Mouse (Mus musculus) cerebellum, adult 11-12 months (tissue): ENCODE results near the gene Setd1b.
"Not testable (repeated sequence)": the region's sequence is repeated elsewhere in the genome, so short reads cannot be mapped to it uniquely, and the experiment has no call there.

Source experiments
- DNase-seq: peaks from one replicate; pipeline ENCODE4 v3.0.0; 2022

Setd1b gene

DNA sequence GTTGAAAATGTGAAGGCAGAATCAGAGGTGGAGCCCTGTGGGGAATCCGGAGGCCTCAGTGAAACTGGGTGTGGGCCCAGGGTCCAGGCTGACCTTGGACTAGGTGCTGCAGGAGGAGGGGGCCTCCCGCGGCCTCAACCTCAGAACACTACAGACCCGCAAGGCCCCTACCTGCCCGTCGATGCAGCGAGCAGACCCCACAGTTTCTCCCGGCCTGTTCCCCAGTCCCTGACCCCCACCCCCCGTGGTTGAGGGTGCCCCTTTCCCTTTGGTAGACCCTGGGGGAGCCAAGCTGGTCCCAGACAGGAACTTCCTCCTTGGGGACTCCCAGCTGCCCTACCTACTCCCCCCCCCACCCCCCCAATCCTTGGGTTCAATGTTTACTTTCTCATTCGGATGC is 24.4 kb downstream of the Setd1b start:
- no peak for DNase-seq

DNA sequence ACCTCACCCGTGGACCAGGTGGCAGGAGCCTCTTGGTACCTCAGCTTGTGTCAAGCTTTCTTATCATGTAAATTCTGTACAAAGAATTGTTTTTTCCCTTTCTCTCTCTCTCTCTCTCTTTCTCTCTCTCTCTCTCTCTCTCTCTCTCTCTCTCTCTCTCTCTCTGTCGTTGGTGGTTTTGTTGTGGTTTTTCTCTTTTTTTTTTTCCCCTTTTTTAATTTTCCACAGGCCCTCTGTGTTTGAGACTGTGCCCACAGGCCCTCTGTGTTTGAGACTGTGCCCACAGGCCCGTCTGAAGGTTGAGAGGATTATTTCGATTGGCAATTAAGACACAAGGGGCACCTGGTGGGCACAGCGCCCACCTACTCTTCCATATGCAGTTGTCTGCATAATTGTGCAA is 25.6 kb downstream of the Setd1b start:
- no peak for DNase-seq

DNA sequence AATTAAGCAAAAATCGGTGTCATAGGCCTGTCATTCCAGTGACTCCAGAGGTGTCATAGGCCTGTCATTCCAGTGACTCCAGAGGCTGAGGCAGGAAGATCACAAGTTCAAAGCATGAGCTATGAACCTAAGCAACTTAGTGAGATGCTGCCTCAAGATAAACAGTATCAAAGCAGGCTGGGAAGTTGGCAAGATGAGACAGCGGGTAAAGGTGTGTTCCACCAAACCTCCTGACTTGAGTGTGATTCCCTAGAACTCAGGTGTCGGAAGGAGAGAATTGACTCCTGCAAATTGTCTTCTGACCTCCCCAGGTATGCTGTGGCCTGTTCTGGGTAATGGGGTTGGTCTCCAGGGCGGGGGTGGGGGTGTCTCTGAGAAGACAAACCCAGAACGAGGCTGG is 27.3 kb downstream of the Setd1b start, which contains the start of gene Psmd9:
Psmd9 (plus strand) TSS at position 130 of the 400 bp plus-strand sequence.
- DNase-seq: no peak

DNA sequence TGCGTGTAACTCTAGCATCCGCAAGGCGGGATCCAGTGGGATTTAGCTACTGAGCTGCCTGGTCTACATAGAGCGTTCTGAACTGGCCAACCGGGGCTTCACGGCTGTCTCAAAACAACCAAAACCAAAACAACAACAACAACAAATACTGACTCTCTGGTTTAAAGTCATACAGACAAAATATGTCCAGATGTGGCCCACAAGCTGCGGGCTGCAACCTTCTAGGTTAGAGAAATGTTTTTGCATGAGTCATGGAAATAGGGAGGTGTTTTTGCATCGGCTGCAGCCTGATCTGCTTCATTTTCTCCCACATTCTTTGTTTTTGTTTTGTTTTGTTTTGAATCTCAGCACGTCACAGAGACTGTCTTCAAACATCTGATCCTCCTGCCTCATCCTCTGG is 28.4 kb downstream of the Setd1b start:
- DNase-seq: no peak

DNA sequence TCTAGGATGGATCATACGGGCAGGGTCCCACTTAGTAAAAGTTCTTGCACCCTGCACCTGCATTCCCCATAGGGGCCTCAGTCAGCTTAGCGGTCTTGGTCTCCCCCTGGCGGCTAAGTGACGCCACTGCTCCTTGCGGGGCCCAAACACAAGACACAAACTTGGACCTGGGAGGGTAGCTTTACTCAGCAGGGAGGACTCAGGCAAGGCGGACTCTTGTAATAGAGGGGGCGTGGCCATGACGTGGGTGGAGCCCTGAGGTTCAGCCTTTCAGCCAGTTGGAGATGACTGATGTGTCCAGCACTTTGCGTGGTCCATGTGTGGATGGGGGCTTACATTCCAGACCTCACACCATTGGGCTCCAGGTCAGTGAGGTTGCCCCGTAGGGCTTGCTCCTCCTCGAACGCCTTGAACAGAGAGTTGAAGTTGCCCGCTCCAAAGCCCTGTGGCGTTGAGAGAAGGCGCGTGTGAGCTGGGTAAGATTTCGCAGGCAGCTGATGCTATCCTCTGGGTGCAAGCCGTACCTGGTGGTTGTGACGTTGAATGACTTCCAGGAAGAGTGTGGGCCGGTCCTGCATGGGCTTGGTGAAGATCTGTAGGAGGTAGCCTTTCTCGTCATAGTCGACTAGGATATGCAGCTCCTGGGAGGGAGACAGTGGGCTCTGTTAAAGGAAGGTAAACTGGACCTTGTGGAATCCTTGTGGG is 29.8 kb downstream of the Setd1b start:
- DNase-seq: peak; percentile 70

DNA sequence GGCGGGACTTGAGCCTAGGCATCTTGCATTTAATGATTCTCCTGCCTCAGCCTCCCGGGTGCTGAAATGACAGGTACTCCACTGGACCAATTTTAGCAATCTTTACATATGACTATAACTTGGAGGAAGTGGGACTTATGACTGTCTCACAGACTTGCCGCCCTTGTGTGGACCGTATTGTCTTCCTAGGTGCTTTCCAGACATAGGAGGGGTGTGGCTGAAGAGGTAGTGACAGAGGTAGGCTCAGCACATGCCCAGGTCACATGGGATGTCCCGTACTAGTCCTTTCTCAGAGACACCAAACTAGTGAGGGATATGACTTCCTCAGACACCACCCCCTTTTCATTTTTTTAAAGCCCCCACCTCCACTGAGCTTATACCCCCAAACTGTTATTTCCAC is 36.8 kb downstream of the Setd1b start:
- no peak for DNase-seq

DNA sequence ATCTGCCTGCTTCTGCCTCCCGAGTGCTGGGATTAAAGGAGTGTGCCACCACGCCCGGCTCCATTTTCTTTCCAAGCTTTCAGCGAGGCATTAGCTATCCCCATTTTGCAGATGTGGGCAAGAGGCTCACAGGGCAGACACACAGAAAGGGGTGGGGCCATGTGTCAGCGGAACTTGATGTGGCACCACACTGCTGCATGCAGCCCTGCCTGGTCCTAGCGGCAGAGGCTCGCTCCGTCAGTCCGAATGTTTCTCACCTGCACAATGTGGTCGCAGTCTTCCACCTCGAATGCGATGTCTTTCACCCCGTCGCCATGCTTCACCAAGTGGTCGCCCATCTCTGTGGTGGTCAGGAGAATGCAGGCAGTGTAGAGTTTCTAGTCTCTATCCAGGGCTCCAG is 38.4 kb downstream of the Setd1b start:
- no peak for DNase-seq

DNA sequence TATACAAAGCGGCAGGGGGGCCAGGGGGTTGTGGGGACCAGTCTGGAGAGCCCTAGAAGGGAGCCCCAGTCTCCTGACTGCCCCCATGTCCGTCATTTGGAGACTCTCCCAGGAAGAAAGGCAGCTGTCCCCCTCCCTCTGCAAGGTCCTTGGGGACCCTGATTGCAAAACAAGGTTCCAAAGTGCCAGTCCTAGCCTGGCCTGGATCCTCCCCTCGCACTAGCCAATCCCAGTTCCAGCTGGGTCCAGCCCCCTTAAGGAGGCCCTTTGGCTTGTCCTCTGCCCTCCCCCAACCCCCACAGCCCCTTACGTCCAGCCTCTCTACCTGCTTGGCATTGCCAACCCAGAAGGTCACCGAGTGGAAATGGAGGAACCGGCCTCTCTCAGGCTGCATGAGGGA is 39.5 kb downstream of the Setd1b start:
- DNase-seq: no peak

DNA sequence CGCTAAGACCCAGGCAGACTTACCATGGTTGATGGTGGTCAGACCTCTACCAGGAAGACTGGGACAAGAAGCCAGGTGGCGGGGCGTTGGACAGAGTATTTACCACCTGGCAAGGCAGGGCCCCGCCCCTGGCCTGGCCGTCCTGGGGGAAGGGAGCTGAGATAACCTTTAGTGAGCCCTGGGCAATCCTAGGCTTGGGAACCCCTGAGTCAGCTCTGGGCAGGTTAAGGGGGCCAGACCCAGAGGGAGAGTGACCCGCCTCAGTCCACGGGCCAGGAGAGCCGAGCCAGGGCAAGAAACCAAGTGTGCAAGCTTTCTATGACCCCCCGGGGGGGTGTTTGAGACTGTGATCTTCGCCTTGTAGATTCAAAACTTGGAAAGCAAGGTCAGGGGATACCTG is 40.7 kb downstream of the Setd1b start, which contains the start of gene Hpd:
Hpd (minus strand) TSS at position 77 of the 400 bp plus-strand sequence.
- no peak for DNase-seq

DNA sequence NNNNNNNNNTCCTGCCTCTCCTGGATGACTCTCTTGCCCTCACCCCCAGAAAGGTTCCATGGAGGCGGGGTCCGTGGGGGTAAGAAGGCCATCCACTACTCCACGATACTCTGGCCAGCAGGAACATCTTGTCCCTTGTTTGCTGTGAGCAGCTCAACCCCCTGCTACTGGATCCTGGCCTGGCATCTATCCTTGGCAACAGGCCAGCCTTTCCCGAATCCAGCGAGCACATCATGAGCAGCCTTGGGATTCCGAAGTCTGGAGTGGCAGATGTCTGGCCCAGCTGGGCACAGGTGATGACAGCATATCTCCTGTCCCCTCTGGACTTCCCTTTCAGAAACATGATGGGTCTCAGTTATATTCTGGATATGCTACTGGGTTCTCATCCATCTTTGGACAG is 44.0 kb downstream of the Setd1b start:
- no peak for DNase-seq

DNA sequence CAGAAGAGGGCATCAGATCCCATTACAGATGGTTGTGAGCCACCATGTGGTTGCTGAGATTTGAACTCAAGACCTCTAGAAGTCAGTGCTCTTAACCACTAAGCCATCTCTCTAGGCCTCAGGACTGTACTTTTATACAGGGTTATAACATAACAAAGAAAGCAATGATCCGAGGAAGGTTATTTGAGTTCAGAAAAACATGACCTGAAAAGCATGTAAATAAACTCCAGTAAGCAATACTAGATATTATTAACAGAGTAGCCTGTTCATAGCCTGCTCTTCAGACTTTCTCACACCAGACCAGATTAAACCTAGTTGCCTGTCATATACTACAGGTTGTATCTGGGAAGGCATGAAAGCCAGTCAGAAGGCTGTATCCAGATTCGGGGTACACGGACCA is 45.3 kb downstream of the Setd1b start:
- no peak for DNase-seq

DNA sequence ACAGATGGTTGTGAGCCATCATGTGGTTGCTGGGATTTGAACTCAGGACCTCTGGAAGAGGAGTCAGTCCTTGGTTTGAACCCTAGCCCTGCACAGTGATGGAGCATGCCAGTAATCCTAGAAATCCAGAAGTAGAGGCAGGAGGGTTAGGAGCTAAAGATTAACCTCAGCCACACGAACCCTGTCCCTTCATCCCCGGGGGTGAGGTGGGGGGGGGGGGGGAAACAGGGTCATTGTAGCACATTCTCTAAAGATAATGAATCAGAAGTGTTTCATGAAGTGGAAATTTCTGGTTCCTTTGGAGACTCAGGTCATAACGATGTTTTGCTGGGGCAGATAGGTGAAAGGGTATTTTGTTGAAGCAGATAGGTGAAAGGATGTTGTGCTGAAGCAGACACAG is 48.9 kb downstream of the Setd1b start:
- DNase-seq: no peak

DNA sequence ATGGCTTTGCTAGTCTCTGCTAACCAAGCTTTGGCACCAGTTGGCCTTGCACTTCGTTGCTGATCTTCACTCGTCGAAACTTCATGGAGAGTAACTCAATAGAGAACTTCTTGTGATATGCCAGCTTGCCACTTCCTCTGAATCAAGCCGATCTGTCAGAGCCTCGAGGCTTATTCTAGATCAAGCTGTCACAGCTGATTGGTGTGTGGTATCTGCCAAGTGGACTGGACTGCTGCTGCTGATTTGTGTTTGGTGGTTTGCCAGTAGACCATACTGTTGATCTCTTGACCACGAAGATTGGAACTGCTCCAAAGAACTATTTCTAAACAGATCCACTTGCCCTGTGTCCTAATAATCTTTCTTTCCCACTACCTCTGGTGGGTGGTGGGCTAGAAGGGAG is 49.4 kb downstream of the Setd1b start:
- DNase-seq: no peak

DNA sequence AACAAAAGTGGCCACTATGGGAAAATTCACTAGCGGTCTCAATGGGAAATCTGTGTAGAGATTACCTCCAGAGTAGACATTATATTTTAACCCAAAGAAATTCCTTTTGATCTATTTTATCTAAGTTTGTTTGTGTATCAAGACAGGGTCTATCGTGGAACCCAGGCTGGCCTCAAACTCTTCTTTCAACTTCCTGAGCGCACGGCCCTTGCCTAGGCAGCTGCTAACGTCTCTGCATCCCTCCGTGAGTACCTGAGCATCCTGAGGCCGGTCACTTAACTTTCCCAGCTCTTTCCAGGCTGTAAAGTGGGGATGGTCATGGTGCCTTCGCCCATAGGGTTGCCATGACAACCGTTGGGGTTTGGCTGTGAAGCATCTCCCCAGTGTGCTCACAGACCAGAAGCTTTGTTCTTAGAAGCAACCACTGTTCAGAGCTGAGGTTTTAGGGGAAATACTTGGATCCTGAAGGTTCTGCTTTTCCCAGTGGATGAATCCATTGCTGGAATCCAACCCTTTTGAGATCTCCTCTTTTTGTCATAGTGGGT is 50.7 kb downstream of the Setd1b start:
- no peak for DNase-seq

DNA sequence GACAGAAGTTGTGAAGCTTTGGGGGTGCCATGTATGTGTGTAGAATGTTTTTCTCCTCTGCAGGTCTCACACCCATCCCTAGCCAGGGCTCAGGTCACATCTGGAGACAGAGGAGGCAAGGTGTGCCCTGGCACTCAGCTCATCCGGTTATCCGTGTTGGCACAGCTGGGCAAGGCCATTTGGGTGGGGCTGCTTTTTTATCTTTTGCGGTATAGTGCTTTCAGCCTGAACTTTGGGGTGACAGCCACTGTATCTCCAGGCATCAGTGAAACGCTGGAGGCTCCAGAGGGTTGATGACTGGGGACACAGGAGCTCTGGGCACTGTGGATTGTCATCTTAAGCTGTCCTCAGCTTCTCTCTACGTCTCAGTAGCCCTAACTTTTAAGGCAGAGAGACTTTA is 51.4 kb downstream of the Setd1b start:
- DNase-seq: no peak

DNA sequence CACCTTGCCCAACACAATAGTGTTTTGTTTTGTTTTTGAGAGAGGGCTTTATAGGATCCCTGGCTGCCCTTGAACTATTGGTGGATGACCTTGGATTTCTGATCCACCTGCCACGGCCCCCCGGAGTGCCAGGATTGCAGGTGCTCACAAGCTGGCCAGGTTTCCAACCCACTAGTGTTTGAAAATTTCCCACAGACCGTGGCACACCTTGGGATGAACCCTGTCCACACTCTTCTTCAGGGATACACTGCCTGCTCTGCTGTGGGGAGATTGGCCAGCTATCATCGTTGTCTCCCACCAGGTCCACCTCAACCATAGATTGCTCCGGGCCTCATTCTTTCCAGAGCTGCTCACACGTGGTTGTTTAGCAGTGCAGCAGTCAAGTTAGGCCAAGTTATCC is 52.9 kb downstream of the Setd1b start:
- no peak for DNase-seq

DNA sequence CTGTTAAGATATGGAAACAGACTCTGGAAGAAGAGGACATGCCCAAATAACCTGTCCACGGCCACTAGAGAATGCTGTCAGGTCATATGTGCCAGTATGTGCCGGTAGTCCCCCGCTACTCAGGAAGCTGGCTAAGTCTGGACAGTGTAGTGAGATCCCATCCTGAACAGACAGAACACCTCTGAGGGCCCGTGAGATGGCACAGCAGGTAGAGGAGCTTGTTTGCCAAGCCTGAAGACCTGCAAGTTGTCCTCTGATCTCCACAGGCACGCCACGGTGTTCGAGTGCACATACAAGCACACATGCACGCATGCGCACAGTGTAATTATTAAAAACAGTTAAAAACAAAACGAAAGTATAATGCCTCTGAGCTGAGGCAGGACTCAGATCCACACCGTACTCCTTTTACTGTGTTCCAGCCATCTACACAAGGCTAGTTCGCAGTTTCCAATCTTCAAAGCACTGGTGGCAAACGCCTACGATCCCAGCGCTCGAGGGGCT is 53.6 kb downstream of the Setd1b start:
- DNase-seq: no peak

DNA sequence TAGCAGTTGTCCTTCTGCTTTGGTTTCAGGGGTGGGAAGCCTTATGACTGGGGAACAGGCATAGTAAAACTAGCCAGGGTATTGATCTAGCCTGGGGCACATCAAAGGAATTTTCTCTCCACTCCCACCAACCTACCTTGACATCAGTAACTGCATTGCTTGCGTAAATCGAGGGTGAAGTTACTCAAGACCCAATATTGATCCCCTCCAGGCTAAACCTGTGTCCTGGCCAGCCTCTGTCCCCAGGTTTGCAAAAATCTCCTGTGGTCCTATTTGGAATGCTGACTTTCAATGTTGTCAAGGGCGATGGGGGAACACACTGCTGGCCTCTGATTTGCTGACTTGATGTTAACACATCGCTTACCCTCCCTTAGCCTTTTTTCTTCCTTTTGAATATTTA is 54.8 kb downstream of the Setd1b start:
- no peak for DNase-seq

DNA sequence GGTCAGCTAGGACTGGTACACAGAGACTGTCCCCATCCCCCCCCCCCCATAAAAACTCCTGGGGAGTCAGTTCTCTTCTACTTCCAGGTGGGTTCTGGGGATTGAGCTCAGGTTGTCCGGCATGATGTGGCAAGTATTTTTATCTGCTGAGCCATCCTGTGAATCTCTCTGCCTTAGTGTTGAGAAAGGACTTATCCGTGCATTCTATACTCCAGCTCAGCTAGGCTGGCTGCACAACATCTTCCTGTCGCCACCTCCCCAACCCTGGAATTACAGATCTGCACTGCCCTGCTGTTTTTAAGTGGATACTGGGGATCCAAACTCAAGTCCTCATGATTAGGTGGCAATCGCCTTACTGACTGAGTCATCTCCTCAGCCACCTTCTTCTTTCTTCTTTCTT is 56.5 kb downstream of the Setd1b start:
- DNase-seq: no peak

DNA sequence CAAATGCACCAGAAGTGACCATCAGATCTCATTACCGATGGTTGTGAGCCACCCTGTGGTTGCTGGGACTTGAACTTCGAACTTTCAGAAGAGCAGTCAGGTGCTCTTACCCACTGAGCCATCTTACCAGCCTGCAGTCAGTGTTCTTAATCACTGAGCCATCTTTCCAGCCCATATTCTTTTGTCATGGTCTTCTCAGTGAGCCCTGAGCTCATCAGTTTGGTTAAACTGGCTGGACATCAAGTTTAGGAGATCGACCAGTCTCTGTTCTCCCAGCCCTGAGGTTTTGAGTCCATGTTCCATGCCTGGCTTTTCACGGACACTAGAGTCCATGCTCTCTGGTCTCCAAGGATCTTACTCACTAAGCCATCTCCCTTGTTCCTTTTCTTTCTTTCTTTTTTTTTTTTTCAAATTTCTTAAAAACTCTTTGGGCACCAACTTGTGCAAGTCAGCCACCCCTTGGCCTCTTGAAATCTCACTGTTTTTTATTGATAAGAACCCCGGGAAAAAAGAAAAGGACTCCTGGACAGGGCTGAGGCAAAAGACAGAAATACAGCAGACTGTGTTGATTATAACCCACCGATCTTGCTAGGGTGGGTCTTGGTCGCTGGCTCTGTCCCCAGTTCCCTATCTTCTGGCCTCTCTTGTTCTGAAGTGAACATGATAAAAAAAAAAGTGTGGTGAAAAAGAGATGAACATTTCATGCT is 59.0 kb downstream of the Setd1b start:
- DNase-seq: not testable (repeated sequence)

DNA sequence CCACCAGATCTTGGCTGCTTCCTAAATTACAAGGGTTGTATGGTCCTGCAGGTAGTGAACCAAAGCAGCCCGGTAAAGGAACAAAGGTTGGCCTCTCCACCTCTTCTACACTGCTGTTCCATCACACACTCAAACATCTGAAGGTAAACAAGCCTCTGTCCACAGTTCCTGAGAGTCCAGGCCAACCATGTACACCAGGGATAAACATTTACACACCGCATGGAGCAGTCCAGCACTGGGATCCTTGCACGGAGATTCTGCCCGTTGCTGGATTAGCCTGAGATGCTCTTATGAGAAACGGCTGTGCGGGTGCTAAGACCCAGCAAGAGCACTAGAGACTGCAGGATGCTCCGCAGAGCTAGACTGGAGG is 59.5 kb downstream of the Setd1b start:
- no peak for DNase-seq

DNA sequence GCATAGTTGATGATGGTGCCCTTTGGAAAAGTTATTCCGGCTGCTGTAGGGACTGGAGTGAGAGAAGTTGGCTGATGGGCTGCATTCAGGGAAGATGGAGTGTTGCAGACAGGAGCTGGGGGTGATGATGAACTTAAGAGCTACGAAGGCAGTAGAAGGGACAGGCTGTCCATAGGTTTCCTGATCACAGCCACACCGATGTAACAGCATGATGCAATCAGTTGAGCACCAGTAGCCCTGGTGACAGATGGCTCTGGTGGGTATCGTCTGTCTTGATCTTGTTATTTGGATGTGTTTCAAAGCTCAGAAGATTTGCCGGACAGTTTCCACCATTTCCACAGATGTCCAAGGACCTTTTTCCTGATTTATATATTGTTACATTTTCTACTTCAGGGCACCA is 60.0 kb downstream of the Setd1b start:
- peak; percentile 23 for DNase-seq

DNA sequence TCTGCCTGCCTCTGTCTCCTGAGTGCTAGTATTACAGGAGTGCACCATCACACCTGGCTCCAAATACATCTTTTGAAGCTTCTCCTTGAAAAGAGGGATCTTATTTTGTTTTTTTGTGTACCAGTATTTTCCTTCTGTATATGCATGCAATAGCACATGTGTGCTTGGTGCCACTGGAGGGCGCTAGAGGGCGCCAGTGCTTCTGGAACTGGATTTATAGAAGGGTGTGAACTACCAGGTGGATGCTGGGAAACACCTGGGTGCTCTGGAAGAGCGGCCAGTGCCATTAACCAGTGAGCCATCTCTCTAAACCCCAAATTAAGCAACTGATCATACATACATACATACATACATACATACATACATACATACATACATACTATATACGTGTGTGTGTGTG is 60.8 kb downstream of the Setd1b start:
- DNase-seq: not testable (repeated sequence)

DNA sequence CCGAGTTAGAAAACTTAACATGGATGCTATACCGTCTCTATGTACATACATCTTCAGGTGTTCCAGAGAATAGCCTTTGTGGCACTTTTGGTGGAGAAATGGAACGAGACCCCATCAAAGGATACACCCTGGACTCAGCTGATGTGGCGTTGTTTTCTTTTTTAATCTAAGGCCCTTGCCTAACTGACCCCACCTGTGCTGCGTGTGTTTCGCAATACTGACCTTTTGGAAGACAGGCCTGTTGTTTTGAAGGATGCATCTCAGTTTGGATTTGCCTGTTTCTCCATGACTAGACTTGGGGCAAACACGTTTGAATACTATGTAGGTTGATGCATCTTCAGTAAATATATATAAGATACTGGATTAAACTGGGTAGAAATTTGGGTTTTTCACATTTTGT is 61.6 kb downstream of the Setd1b start:
- DNase-seq: not testable (repeated sequence)
